Mouse (Mus musculus): ENCODE data around the gene Wwox.

Wwox gene

DNA sequence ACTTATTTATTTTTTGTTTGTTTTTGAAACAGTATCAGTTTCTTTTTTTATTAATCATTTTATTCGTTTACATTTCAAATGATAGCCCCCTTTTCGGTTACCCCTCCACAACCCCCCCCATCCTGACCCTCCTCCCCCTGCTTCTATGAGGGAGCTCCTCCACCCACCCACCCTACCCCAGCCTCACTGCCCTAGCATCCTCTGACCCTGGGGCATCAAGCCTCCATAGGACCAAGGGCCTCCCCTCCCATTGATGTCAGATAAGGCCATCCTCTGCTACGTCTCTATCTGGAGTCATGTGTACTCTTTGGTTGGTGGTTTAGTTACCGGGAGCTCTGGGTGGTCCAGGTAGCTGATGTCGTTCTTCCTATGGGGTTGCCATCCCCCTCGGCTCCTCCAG, 109.4 kb downstream of the Wwox start:
- DNase-seq = no peak

DNA sequence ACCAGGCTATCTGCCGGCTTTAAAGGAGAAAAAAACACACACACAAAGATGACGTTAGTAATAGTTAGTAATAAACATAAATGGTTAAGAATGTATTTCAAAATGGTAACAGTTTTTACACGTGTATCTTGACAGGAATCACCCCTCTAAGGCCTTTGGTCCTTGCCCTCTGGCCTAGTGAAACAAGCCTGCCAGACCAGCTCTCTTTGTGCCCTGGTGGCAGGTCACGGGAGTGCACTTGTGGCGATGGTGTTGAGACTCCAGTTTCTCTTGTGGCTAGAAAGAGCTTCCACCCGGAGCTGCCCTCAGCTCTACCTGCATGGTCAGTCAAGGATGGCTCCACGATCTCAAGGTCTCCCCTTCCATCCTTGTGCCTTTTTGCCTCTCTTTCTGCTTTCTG, 110.6 kb downstream of the Wwox start:
- DNase-seq = no peak

DNA sequence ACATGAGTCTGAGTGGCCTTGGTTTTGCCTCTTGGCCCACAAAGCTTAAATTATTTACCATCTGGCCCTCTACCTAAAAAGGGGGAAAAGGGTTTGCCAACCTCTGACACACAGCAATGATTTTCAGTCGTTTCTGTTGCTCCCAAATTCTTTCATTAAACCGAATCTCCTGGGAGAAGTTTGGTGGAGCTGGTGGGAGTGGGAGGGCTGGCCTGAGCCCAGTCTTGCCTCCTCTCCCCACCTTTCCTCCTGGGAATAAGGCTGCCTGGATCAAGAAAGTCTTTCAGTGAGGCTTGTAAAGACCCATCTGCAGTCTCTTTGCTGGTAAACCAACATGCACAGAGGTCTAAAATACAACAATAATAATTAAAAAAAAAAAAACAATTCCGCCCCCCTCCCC, 113.2 kb downstream of the Wwox start:
- DNase-seq = no peak

DNA sequence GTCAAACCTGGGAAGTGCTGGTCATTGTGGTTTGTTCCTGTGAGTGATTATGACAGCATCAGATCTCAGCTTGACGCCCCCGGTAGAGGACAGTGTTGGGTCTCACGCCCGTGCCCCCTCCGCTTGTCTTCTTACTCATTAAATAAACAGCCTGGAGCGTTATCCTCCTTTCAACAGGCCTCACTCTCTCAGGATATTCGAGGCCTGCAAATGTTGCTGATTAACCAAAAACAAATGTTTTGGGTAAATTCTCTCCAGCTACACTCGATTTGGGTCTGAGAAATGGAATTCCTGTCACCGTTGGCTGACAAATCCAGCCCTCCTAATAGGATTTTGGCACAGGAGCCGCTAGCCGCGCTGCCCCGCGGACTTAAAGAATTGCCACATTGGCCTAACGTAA, 115.5 kb downstream of the Wwox start:
- DNase-seq = no peak

DNA sequence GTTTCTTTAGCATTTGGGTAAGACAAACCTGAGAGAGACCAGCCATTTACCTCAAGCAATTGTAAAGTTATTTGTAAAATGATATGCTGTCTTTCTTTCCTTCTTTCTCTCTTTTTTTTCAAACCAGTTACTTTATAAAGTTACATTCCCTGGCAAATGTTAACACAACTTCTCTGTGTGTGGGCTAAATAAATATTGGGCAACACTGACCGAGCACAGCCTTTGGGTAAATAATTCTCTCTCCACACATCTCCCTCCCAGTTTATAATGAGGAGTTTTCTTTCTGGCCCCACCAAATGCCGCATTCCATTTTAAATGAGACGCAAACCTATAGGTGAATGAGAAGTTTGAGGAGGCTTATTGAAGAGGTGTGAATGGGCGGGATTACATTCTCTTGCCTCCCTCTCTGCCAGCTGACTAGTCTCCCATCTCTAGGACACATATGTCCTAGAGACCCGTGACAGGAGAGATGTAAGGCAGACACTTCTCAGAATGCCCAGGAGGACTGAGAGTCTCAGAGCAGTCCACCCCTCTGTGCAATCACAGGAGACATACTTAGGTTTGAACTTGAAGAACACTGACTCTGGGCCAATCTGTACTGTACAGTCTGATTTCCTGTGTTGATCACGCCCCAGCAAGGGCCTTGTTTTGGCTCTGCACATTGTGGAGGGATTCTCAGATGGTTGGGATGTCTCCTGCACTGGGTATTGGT, 116.2 kb downstream of the Wwox start:
- DNase-seq = no peak

DNA sequence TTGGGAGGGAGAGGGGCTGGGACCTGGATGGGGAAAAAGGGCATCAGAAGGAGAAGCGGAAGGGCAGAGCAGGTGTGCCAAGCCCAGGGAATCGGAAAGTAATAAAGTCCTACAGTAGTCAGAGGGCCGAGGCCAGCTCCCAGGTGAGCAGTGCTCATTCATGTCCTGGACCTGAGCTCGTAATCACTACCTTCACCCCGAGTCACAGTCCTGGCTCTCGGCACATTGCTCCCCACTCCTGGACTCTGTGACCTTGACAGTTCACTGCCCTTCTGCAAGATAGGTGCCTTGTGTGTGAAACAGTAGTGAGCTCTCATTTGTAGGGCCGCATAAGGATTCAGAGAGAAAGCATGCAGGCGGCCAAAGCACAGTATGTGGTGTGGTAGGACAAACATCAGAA, 121.7 kb downstream of the Wwox start:
- DNase-seq = no peak

DNA sequence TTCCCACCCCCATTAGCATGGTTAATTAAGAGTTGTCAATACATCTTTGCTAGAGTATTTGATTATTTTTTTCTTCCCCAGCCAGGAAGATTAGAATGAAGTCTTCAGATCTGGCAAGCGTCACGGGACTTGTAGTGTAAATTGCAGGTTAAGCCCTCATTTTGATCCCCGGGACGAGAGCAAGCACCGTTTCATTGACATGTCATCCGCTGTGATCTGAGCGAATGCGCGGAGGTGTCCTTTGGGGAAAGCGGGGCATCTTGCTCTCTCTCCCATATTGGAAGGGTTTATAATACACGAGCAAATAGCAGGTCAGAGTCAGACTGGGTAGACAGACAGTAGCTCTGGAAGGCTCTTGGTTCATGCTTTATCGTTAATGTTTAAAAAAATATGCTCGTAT, 123.0 kb downstream of the Wwox start:
- DNase-seq = no peak

DNA sequence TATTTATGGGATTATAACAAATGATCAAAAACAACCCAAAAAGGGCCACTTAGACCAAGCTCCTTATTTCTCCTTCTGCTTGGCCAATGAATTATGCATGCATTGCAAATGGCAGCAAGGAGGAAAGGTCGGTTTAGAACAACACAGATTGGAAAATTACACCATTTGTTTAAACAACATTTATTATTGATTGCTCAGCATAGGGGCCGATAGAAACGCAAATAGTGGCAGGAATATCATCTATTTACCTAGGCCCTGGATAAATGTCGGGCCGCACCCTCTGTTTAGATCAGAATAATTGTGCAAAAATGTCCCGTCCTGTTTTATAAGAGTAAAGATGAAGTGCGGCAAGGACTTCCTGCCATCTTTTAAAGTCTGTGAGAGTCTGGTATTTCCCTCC, 123.9 kb downstream of the Wwox start:
- no peak for DNase-seq

DNA sequence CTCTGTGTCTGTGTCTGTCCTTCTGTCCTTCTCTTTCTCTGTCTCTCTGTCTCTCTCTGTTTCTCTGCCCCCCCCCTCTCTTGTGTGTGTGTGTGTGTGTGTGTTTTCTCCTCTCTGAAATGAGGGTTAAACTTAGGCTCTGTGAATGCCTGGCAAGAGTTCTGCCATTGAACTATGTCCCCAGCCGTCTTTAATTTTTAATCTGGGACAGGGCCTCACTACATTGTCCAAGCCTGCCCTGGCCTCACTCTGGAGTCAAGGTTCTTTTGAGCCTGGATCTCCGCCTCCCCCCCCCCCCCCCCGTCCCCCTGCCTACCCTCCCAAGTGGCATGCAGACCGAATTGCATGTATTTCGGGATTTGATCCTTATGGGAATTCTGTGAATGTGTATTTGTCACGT, 124.6 kb downstream of the Wwox start:
- no peak for DNase-seq

DNA sequence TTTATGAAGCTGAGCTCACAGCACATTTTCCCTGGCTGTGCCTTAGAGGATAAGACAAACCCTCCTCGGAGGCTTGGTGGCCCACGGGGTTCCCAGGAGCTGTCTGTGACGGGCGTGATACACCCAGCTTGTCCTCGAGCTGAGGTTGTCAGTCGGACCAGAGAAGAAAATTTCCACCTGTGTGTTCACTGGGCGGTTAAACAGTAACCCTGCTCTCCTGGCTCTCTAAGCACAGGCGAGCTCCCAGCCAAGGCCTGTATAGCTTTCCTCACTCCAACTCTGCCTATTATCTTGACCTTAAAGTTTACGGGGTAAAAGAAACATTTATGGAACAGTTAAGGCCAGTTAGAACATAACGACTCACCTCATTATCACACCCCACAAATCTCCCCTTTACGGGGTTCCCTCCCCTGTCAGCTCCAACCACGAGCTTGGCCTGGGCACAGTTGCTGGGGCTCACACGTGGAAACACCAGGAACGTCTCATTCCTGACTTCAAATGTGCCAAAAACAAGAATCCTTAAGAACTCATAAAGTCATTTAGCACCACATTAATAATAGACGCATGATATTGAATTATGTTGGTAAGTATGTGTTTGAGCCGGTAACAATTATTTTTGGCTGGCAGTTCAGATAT, 129.2 kb downstream of the Wwox start:
- peak; percentile 13 for DNase-seq

DNA sequence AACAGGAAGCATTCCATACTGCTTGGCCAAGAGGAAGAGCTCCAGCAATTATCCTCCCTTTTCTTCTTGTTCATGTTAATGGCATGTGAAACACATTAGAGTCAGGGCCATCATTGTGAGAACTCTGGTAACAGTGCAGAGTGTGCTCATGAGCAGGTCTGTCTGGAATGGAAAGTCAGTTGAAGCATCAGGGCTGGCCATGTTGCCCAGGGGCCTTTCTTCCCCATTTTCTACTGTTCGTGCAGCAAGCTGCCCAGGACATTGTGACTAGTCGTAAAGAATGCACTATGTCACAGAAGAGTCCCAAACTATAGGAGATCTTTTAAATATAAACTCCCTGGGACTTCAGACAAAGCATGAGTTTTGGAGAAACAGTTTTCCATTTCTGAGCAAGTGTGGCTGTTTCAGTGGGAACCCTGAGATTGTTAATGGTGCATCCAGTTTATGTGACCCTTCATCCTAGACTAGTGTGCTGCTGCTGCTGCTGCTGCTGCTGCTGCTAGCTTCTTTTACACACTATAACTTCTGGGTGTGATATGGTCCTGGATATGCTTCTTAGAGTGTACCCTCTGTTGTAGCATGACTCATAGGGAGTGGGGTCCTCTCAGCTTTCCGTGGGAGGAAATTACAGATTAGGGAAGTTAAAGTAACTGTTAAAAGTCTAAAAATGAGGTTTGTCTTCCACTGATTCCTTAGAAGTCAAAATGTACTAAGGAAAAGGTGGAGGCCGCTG, 133.7 kb downstream of the Wwox start:
- DNase-seq = no peak

DNA sequence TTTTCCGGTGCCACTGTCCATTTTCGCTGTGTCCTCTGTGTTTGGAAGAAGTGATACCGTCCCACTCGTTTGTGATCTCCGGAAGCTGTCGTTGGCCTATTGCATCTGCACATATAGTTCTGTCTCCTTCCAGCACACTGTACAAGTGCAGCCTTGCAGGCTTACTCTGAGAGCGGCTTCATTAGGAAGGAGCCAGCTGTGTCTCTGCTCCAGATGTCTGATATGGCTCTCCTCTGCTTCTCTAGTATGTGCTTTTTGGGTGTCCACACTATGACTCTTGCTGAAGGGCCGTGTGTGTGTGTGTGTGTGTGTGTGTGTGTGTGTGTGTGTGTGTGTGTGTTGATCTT, 134.3 kb downstream of the Wwox start:
- no peak for DNase-seq

DNA sequence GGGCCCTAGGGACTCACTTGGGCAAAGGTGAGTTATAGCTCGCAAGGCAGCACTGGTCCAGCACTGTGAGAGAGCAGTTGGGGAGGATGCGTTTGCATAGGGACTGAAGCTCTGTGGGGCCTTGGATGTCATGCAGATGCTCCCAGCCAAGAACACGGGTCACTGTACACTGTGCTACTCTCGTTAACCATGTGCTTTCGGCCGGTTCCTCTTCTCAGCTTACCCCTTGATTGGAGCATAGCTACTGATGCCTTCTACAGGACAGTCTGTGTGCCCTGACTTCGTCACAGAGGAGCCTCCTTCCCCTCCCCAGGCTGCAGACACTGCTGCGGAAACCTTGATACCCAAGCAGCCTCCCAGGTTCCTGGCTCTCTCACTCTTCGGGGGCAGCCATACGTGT, 139.8 kb downstream of the Wwox start:
- DNase-seq = no peak

DNA sequence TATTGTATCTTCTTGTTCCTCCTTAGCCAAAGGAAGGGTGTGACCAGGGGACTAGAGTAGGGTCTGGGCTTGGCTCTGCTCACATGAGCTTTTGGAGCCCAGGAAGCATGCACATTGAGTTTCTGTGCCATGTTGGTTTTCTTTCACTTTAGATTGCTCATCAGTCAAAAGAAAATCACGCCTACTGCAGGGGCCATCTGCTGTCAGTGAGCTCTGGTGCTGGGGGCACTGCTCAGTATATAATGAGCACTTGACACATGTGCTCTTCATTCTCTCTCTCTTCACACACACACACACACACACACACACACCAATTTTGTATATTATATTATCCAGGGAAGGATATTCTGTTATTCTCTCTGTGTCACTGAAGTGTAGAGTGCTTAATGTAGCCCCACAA, 141.2 kb downstream of the Wwox start:
- DNase-seq = no peak

DNA sequence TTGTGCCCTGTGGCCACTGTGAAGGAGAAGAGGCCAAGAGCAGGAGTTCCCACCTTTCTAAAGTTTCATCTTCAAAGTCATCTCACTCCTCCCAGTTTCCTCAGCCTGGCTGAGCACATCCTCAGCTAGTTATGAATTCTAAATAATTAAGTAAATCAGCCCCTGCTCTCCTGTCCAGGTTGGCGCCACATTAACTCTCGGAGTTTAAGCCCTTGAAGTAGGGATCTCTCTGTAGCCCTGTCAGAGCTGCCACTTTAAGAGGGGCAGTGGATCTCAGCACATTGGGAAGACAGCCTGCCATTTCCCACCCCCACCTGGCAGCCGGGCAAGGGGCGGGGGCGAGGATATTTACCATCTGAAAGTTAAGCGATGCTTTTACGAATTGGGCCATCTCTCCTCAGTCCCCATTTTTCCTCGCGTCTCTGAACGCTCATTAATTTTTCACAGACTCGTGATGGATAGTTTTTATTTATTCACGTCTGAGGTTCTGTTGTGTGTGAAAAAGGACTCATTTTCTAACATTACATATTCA, 150.9 kb downstream of the Wwox start:
- DNase-seq = no peak

DNA sequence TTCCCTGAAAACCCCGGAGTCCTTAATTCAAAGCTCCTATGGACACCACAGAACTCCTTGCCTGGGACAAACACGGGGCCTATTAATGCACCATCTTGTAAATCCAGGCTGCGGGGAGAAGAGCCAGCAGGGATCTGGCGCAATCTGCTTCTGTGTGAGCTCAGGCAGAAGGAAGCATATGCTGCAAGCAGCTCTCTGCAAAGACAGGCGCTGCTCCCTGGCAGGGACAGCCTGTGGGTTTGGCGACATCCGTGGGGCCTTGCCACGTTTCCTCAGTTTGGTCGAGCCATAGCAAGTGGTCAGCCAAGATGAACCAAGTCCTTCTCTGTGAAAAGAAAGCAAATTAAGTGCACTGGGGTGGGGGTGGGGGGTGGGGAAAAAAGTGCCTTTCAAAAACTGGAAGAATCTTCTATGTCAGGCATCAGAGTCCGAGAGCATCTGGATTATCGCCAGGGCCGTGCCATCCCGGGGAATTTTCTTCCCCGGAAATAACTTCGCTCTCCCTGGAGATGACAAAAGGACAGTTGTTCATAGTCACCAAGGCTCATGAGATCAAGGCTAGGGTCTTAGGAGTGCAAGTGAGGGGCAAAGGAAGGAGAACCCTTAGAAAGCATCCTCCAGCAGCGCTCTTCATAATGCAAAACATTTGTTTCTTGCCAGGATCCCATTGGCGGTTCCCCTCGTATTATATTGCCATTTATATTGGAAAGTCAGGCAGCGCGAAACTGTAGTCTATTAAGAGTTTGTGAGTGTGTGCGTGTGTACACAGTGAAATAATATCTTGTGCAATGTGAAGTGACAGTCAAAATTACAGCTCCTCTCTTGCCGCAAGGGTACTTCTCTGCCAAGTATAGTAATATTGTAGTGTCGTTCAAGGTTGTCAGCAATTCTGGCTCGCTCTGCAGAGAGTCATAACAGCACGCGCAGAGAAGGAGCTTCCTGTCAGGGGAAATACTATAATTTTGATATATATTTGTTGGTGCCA, 152.1 kb downstream of the Wwox start:
- peak; percentile 10 for DNase-seq

DNA sequence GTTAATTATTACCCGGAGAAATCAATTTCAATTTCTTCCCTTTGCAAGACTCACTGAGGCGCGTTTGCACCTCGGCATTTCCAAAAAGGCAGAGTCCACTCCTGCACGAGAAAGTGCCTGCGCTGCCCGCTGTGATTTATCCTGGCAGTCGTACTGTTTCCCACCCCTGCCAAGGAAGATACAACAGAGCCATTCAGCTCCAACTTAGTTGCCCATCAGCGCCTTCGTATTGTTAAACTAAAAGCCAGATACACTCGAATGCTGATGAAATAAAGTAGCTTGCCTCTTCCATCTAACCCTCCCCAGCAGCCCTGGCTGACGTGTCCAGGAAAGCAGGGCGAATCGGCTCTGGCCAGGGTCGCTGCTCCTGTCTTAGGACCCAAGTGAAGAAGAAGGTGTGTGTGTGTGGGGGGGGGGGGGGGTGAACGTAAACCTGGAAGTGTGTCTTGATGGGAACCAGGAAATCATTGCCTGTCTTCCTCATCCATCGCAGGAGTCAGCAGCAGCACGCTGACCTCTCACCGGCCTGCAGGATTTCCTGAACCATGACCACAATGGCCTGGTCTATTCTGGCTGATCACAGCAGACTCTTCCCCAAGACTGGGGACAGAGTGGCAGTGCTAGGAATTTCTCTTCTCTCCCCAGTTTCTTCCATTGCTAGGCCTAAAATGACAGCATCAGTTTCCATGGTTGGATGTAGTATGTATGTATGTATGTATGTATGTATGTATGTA, 154.1 kb downstream of the Wwox start:
- no peak for DNase-seq

DNA sequence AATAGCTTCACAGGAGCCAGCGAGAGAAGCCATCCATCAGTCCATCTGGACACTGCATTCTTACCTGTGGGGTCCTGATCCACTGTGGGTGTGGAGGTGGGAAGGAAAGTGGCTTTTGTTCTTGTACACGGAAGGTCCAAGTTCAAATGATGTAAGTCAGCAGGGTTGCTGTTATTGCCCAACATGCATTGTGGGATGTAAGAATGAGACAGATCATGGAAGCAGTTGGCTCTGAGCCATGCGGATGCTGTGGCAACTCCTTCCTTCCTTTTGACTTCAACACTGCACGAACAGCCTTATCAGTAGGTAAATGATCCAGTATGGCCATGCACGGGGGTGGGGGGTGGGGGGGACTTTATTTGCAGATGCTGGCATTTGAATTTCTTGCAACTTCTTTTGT, 155.4 kb downstream of the Wwox start:
- no peak for DNase-seq

DNA sequence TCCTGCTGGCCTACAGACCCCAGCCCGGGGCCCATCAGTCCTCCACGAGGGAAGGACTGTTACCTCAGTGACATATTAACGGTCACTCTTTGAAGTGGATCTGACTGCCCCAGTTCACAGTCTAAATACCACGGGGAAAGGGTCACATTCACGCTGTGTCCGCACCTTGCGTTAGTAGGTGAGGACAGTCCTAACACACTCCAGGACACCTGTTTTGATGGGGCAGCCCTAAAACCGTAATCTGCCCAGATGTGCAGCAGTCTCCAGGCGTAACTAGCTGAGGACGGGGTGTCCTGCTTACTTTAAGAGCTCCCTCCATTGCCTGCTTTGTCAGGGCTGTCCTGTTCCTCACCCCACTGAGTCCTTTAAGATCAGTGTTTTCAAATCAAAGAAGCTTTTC, 160.1 kb downstream of the Wwox start:
- DNase-seq = no peak

DNA sequence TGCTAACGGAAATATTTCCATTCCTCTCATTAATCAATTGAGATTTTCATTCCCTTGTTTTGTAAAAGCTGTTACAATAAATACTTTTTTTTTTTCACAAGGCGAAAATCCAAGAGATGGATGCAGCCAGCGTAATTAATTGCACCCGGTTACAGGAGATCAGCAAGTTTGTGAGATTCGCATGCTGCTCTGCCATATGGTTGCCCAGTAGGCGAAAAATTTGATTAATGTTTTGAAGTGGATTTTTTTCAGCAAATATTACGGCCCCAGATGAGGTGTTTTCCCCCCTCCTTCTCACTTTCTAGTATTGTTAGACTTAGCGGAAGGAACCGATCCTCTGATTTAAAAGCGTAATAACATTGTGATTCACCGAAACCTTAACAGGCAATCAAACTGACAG, 160.7 kb downstream of the Wwox start:
- DNase-seq = no peak

DNA sequence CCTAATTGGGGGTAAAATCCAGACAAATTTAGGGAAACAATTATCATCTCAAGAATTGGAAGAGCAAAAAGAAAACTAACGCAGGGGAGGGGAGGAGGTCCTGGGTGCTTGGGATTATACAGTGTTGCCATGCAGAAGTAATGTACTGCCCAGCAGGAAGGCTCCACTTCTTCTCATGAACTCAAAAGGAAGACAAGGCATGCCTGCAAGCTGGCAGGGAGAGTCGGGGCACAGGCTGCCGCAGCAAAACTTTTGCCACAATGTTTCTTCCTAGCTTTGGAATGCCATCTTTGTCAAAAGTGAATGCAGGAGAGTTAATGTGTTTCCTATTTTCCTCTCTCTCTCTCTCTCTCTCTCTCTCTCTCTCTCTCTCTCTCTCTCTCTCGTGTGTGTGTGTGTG, 163.6 kb downstream of the Wwox start:
- no peak for DNase-seq

DNA sequence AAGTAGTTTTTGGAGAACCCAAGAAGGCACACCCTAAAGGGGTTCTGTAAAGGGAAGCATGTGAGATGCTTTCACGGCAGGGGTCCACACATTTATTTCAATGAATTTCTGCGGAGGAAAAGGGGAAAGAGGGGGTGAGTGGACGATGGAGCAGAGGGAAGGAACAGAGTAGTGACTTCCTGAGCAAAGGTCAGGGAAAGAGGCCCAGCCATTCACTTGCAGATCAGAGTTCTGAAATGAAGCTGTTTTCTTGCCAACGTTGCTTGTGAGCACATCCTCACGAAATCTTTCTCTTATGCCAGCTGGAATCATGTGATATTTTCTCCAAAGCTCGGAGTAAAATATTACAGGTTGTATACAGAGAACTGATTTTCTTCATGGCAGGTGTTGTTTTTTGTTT, 164.1 kb downstream of the Wwox start:
- no peak for DNase-seq
